Mouse (Mus musculus): ENCODE measurements around the gene Xxylt1.

Gene Xxylt1

GRCm38 (mm10) chr16:31081125-31081664 is at the start of gene Xxylt1:
TSS of gene Xxylt1 (minus strand) at chr16:31081432.
- DNase-seq: peak; percentile 95 to 98

DNA sequence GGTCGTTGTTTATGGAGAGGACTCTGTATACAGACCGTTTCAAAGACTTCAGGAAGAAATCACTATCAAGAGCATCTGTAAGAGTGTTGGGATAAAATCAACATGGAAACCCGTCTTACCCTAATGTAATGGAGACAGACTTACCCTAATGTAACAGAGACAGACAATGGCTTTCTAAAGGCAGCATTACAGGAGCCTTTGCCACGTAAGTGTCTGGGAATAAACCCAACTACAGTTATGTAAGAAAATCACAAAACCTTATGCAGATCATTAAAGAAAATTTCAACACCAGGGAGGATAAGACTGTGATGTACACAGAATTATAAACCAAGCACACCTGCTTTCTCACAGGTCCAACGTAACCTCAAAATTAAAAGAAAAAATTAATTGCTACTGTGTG is 46.9 kb upstream of the Xxylt1 start:
- DNase-seq: no peak

GRCm38 (mm10) chr16:31124991-31125390 is 43.8 kb upstream of the Xxylt1 start:
- DNase-seq: no peak

DNA sequence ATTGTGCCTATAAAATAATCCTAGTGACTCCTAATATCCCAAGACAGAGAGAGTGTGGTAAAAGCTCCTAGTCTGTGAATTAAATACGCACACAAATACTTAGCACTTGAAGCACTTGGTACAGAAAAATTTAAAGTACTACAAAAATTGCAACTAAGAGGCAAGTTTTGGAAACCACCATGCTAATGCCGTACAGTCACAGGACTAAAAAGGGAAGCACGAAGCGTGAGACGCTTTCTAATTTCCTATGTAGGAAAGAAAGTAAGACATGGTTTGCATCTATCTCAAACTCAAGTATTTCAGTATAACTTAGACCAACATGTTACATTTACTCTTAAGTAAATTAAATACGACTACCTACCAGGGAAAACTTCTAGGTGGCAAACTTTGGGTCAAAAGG is 40.4 kb upstream of the Xxylt1 start:
- no peak for DNase-seq

DNA sequence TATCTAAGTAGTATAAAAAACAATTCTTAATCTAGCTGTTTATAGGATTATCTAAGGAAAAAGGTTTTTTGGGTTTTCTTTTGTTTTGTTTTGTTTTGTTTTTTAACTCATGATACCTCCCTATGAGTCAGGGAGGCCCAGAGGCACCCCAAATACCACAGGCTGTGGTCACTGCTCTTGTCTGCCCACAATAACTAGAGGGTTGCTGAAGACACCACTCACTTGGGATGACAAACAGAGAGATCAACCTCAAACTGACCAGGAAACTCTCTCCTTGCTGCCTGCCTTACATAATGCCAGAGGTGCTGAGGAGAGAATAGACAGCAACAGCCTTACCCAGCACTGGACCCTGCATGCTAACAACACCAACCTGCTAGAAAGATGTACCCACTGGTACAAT is 32.4 kb upstream of the Xxylt1 start:
- DNase-seq: peak in 1 of 2 experiments; percentile 6

- no peak for DNase-seq
Measured at GRCm38 (mm10) chr16:31101352-31101751, 20.1 kb upstream of the Xxylt1 start.

DNA sequence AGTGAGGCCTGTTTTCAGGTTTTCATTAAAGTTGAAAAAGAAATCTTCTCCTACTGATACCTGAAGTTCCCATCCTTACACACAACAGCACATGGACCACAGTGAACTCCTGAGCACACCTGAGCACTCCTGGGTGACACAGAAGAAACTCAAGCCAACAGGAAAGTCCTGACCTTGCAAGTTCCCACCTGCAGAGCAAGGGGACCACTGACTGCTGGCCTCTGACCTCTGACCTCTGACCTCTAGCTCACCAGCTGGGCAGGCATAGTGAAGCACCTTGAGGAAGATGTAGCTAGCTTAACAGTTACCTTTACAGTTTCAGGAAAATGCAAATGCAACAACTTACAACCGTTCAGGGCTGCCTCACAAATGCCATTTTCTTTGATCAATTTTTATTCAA is 18.7 kb upstream of the Xxylt1 start:
- no peak for DNase-seq

- DNase-seq: no peak
Measured at GRCm38 (mm10) chr16:31094036-31094435, 12.8 kb upstream of the Xxylt1 start.

- DNase-seq: no peak
Measured at GRCm38 (mm10) chr16:31093186-31093585, 12.0 kb upstream of the Xxylt1 start.

DNA sequence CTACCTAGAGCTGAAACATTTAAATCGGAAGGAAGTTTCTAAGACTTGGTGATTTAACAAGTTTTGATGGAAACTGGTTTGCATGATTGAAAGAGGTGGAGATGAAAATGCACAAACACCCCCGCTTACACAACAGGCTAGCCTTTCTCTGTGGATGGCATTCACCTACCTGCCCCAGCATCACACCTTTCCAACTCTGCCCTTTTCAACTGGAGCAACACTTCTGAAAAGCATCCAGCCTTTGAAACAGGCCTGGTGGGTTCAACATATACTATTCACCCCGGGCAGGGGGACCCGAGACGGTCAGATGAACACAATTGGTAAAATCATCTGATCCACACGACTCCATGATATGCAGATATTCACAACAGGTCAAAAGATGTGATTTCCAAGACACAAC is 659 bp upstream of the Xxylt1 start:
- DNase-seq: no peak

DNA sequence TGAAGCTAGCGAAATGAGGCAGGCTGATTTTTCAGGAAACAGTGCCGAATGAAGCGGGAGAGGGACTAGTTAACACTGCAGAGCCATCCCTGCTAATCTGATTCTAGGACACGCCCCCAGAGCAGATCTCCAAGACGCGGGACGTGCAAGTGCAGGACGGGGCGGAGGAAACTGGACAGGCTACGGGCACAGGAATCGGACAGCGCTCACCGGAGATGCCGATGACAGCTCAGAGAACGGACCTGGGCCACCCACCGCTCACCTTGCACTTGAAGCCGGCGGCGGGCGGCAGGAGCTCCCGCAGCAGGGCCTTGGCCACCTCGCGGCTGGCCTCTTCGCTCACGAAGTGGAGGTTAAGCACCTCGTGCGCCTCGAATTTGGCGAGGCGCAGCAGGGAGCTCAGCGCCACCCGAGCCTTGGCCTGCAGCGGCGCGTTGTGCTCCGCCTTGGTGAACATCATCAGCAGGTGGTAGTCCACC is 620 bp downstream of the Xxylt1 start:
- peak; percentile 81 to 87 for DNase-seq

GRCm38 (mm10) chr16:31077396-31077795 is 3.8 kb downstream of the Xxylt1 start:
- no peak for DNase-seq

DNA sequence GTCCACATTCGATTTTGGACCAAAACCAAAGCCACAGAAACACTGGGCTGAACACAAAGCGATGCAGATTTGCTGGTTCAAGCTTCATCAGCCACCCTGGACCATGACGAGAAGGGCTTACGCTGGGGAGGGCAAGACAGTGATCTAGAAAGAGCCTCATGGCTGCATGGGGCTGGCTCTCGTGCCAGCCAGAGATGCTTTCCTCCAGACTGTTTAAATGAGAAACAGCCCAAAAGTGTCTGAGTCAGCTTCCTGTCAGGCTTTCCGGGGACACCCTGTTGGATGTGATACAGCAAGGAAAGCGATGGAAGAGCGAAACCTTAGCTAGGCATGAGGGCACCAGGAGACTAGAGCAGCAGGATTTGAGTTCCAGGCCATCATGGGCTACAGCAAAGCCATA is 4.8 kb downstream of the Xxylt1 start:
- DNase-seq: no peak

DNA sequence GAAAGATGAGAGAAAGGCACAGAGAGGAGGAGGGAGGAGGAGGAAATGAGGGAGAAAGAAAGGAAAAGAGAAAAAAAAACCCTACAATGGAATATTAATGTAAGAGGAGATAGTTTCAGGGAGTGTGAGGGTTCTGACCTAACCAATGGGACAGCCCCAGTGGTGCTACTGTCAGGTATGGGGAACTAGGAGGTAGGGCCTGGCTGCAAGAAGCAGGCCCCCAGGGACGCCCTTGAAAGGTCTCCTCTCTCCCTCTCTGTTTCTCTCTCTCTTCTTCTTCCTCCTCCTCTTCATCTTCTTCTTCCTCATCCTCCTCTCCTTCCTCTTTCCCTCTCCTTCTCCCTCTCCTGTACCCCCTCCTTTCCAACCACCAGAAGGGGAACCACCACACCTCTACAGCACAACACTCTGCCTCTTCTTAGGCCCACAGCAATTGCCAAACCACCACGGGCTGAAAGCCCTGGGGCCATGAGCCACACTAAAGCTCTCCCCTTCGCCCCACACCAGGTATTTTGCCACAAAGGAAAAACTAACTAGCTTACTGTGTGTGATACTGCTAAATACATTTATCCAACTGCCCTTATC is 6.8 kb downstream of the Xxylt1 start:
- no peak for DNase-seq

DNA sequence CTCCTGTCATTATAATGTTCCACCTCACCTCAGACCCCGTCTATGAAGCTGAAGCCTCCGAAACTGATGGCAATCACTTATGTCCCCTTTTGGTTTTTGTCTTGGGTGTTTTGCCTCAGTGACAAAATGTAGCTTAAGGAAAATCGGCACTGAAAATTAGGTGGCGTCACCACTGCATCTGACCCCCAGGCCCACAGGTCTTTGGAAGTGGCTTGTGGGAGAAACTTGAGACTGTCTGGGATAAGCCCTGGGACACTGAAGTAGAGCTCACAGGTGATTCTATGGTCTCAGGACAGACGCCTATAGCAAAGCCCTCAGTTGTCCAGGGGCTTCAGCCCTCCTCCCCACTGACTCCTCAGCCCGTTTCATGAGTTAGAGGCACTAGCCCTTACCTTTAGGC is 9.5 kb downstream of the Xxylt1 start:
- DNase-seq: no peak

- peak; percentile 88 to 90 for DNase-seq
Measured at GRCm38 (mm10) chr16:31070358-31071133, 10.7 kb downstream of the Xxylt1 start.

DNA sequence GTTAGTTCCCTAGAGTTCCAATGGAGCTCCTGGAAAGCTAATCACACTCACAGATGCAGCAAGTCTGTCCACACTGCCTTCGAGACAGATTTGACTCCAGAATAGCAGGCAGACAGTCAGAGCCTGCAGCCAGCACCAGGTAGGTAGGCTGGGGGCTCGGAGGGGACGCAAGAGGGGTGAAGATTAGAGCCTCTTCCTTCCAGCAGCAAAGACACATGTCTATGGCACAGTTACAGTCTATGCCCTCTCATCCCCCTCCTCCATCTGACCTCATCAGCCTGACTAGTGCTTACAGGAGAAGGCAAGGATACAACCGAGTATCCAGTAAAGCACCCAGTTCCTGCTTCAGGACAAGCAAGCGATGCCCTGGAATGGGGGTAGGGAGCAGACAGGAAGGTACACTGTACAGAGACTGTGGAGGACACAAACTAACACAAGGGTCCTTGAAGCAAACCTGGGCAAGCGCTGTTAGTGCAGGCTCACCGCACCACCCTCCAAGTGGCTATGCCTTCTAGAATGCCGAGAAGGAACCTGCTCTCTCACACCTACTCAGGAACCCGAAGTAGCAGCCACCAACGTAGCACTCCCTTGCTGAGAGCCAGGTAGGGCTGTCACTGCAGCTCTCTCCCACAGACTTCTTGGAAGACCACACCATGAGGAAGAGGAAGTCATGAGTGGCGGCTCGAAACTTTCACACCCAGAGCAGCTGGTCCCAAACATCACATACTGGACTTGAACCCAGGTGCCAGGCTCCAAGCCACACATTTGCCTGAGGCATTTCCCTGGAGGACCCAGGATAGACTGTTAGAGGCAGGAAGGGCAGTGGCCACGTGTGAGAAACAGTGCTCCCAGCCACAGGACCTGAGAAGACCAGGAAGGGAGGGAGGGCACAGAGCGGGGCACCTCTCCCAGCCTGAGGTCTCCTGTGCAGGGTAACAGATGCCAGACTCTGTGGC is 11.7 kb downstream of the Xxylt1 start:
- no peak for DNase-seq

DNA sequence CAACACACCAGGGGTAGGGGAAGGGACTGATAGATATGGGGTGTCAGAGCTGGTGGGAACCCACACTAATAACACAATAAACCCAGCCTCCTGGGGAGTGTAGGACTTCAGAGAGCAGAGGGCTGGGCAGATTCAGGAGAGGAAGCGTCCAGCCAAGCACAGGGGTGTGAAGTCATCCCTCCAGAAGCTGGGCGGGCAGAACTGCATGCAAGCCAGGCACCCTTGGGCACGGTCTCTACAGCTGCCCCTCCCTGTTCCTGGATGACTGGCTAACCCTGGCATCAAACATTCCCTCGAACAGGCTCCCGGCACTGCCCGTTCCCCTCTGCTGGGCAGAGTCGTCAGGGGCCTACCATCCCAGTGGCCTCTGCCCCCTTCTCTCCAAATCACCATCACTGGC is 13.0 kb downstream of the Xxylt1 start:
- DNase-seq: peak; percentile 37 to 68

DNA sequence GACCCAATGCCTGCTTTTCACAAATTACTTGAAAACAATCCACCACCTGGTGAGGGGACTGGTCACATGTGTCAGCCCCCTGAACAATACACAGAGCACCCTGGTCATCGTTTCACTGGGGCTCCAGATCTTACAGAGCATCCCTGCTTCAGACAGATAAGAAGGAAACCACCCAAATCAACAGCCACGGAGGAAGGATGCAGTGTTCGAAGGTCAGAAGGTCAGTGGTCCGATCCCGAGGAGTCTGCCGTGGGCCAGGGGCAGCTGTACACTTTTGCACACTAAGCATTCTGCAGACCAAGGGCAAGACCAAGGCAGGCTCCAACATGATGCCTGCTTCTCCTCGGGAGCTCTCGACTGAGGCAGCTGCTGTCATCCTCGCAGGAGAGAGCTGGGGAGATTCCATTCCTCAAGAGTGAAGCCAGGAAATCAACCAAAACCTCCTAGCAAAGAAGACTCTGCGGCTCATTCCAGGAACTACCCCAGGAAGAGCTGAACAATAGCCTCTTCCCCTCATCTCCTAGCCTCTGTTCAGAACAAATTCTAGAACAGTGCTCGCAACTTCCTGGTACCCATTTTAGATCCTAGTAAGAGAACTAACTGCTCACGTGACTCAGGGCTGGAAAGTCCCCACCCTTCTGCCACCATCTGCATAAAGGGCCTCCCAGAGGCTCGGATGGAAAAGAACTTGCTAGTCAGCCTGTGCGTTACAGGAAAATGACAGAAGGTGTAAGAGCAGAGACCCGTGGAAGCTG is 14.7 kb downstream of the Xxylt1 start:
- peak; percentile 44 to 72 for DNase-seq

- no peak for DNase-seq
Measured at GRCm38 (mm10) chr16:31064782-31065181, 16.4 kb downstream of the Xxylt1 start.

GRCm38 (mm10) chr16:31062918-31063317 is 18.3 kb downstream of the Xxylt1 start:
- no peak for DNase-seq

- peak in 1 of 2 experiments; percentile 61 for DNase-seq
Measured at GRCm38 (mm10) chr16:31061246-31061880, 19.9 kb downstream of the Xxylt1 start.
